Mouse (Mus musculus): ENCODE results near the gene Ints2. TPM values are rescaled to one million over a fixed set of nuclear protein-coding genes. Genes with fewer than 3 reads are reported as not detected.

The Ints2 gene
- 1.4 and 5.8 TPM in 2 replicates for polyA plus RNA-seq (2012)

- TF ChIP-seq GATA1 (IDR thresholded peaks at IDR 0.05; ENCODE audit: low read length) = no peak
These were observed at the start of gene Ints2 for GRCm38 (mm10) chr11:86257460-86258076. Gene Ints2, minus strand, starts transcription at chr11:86257575.

- TF ChIP-seq GATA1 (IDR thresholded peaks at IDR 0.05; ENCODE audit: low read length) = no peak
These were observed 34.3 kb upstream of the Ints2 start for GRCm38 (mm10) chr11:86291714-86292113.

- no peak for TF ChIP-seq GATA1 (IDR thresholded peaks at IDR 0.05; ENCODE audit: low read length)
These were observed 28.4 kb upstream of the Ints2 start for GRCm38 (mm10) chr11:86285729-86286128.

- TF ChIP-seq GATA1 (IDR thresholded peaks at IDR 0.05; ENCODE audit: low read length) = no peak
These were observed 21.2 kb upstream of the Ints2 start for GRCm38 (mm10) chr11:86278442-86279102.

GRCm38 (mm10) chr11:86257054-86257453 is 321 bp downstream of the Ints2 start:
- TF ChIP-seq GATA1 (IDR thresholded peaks at IDR 0.05; ENCODE audit: low read length) = no peak

- no peak for TF ChIP-seq GATA1 (IDR thresholded peaks at IDR 0.05; ENCODE audit: low read length)
These were observed 4.0 kb downstream of the Ints2 start for GRCm38 (mm10) chr11:86253342-86253741.

- TF ChIP-seq GATA1 (IDR thresholded peaks at IDR 0.05; ENCODE audit: low read length) = no peak
These were observed 24.9 kb downstream of the Ints2 start for GRCm38 (mm10) chr11:86232446-86232845.

GRCm38 (mm10) chr11:86231781-86232350 is 25.5 kb downstream of the Ints2 start:
- no peak for TF ChIP-seq GATA1 (IDR thresholded peaks at IDR 0.05; ENCODE audit: low read length)

- TF ChIP-seq GATA1 (IDR thresholded peaks at IDR 0.05; ENCODE audit: low read length) = no peak
These were observed 30.7 kb downstream of the Ints2 start for GRCm38 (mm10) chr11:86226646-86227180.

GRCm38 (mm10) chr11:86225761-86226160 is 31.6 kb downstream of the Ints2 start:
- TF ChIP-seq GATA1 (IDR thresholded peaks at IDR 0.05; ENCODE audit: low read length) = no peak

- no peak for TF ChIP-seq GATA1 (IDR thresholded peaks at IDR 0.05; ENCODE audit: low read length)
These were observed 45.6 kb downstream of the Ints2 start for GRCm38 (mm10) chr11:86211803-86212202.

GRCm38 (mm10) chr11:86209123-86209522 is 48.3 kb downstream of the Ints2 start:
- TF ChIP-seq GATA1 (IDR thresholded peaks at IDR 0.05; ENCODE audit: low read length) = no peak

- TF ChIP-seq GATA1 (IDR thresholded peaks at IDR 0.05; ENCODE audit: low read length) = no peak
These were observed 51.5 kb downstream of the Ints2 start for GRCm38 (mm10) chr11:86205876-86206275.

- TF ChIP-seq GATA1 (IDR thresholded peaks at IDR 0.05; ENCODE audit: low read length) = no peak
These were observed 52.3 kb downstream of the Ints2 start for GRCm38 (mm10) chr11:86205031-86205430.

- no peak for TF ChIP-seq GATA1 (IDR thresholded peaks at IDR 0.05; ENCODE audit: low read length)
These were observed 55.3 kb downstream of the Ints2 start for GRCm38 (mm10) chr11:86201901-86202675.
